Mouse (Mus musculus) neural tube, embryonic 14.5 days (tissue): ENCODE results near the gene Arpc1b. TPM values are rescaled to one million over a fixed set of nuclear protein-coding genes. Genes with fewer than 3 reads are reported as not detected.
"Not testable (repeated sequence)": the region's sequence is repeated elsewhere in the genome, so short reads cannot be mapped to it uniquely, and the experiment has no call there.

Experiments used
- ATAC-seq: fragments of 200-750 bp; cut with Nextera tagmentation; 2 replicates; pipeline ENCODE4 v1.8.0; 2017; ENCODE audit warnings: low read depth, mild to moderate bottlenecking, moderate TSS enrichment, moderate library complexity
- H3K27ac ChIP-seq: fragments of 300-500 bp; sonication (generic); 2 replicates; pipeline ENCODE4 v1.5.1; 2014; ENCODE audit warnings: low read depth, mild to moderate bottlenecking, control low read depth, low read length, moderate library complexity, mixed read lengths
- H3K27me3 ChIP-seq: fragments of 300-500 bp; sonication (generic); 2 replicates; pipeline ENCODE4 v1.6.1; 2014; ENCODE audit warnings: low read length; ENCODE audit not compliant: control insufficient read depth, insufficient read depth
- H3K36me3 ChIP-seq: fragments of 300-500 bp; sonication (generic); 2 replicates; pipeline ENCODE4 v1.6.1; 2014; ENCODE audit warnings: low read length, mixed read lengths; ENCODE audit not compliant: control insufficient read depth, insufficient read depth
- H3K4me1 ChIP-seq: fragments of 300-500 bp; sonication (generic); 2 replicates; pipeline ENCODE4 v1.6.1; 2014; ENCODE audit warnings: low read length; ENCODE audit not compliant: control insufficient read depth, insufficient read depth
- H3K4me2 ChIP-seq: fragments of 300-500 bp; sonication (generic); 2 replicates; pipeline ENCODE4 v1.6.1; 2014; ENCODE audit warnings: mild to moderate bottlenecking, low read depth, low read length, control low read depth
- H3K4me3 ChIP-seq: fragments of 300-500 bp; sonication (generic); 2 replicates; pipeline ENCODE4 v1.5.1; 2014; ENCODE audit warnings: low read depth, low read length, control low read depth, mixed read lengths
- H3K9ac ChIP-seq: fragments of 300-500 bp; sonication (generic); replicated peaks from 2 replicates; pipeline ENCODE4 v1.6.1; 2014; ENCODE audit warnings: low read depth, mild to moderate bottlenecking, control low read depth, low read length, mixed read lengths
- H3K9me3 ChIP-seq: fragments of 300-500 bp; sonication (generic); 2 replicates; pipeline ENCODE4 v1.6.1; 2016; ENCODE audit warnings: low read length; ENCODE audit not compliant: control insufficient read depth
- WGBS: fragments of 180-500 bp; shearing (Covaris S2); extraction: QIAGEN DNeasy Blood & Tissue Kit; methylation state at CpG from one replicate; pipeline ENCODE4 v1.1.7; 2014; 5-methylcytosine and 5-hydroxymethylcytosine counted together
- polyA plus RNA-seq: library from polyadenylated mRNA; unstranded; fragments of >200 nt; fragmentation: Nextera tagmentation; extraction: Ambion mirVana; gene quantifications from 2 replicates; pipeline ENCODE4 v1.2.1, GENCODE M21; 2014

The Arpc1b gene
- polyA plus RNA-seq, 1 experiment from 2014 or later = 14.1 TPM

DNA sequence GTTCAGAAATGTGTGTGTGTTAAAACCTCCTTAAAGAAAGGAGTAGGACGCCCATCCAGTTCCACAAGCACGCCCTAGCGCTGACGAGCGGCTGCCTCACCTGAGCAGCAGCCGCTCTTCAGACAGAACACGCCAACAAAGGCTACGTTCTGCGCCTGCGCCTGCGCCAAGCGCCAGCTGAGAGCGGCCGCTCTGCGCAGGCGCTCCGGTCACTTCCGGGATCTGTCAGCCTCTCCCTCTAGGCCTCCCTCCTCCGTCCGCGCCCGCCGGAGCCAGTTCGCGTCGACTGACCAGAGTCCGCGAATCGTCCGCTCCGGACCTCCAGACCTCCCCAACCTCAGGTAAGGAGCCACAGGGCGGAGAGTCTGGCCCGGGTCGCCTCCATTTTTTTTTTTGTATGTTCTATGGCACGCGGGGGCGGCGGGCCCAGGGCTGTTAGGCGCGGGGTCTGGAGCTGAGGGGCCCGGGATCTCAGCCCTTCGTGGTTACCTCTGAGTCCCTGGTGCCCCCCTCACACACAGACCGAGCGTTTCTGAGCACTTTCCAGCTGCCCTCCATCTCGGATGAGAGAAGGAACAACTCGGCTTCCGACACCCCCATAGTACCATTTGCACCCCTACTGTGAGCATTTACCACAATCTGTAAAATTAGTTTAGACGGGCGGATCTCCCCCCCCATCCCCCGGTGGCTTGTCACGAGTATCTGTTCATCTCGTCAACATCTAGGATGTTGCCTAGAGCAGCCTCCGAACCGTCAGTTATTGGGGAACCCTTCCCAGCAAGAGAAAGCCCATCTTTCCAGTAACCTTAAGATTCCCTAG is 30.2 kb upstream of the Arpc1b start, which contains the start of the genes Arpc1a and Kpna7:
TSS of gene Arpc1a (plus strand) at position 199 of the 820 bp plus-strand sequence.
TSS of gene Kpna7 (minus strand) at position 399 of the 820 bp plus-strand sequence.
- Histone ChIP-seq H3K27me3 (no peaks in the 10 kb centered on the region), H3K36me3 (no peaks in the 10 kb centered on the region), H3K9ac (peak within 1 kb of the TSS; percentile 92), H3K9me3 (no peaks in the 10 kb centered on the region), H3K4me2 (peak within 1 kb of the TSS; percentile 87), H3K4me1 (peaks cover 9% of the 10 kb centered on the region), H3K4me3 (peak within 1 kb of the TSS; percentile 85), H3K27ac (peak within 1 kb of the TSS; percentile 84)
- WGBS = under 1% methylated on average over 54 of the region's 54 CpGs
- peak; percentile 98 for ATAC-seq

GRCm38 (mm10) chr5:145084822-145085221 is 29.2 kb upstream of the Arpc1b start:
- 67% methylated on average over 2 of the region's 2 CpGs for WGBS
- peaks cover 9% of the 10 kb centered on the region for H3K4me1 ChIP-seq
- ATAC-seq = no peak

DNA sequence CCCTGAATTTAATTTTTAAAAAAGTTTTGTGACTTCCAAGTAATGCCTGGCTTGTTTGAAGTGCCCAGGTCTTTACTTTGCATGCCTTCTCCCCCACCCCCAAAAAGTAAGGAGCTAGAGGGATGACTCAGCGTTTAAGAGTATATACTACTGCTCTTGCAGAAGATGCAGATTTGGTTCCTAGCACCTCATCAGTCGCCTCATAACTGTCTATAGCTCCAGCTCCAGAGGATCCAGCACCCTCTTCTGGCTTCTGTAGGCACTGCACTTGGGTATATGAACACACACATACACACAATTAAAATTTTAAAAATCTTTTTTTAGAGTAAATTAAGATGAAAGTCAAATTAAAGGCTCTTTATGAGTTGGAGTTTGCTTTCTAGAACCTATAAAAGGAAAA is 25.8 kb upstream of the Arpc1b start:
- Histone ChIP-seq H3K36me3 (peaks cover 14% of the 10 kb centered on the region), H3K4me3 (no peak overlapping the region)
- 95% methylated on average over 2 of the region's 2 CpGs for WGBS

More at GRCm38 (mm10) chr5:145084822-145085221, 29.2 kb upstream of the Arpc1b start:
- no peaks in the 10 kb centered on the region for H3K27me3 ChIP-seq
- no peak overlapping the region for H3K27ac ChIP-seq
- H3K9ac ChIP-seq = no peak overlapping the region
- no peaks in the 10 kb centered on the region for H3K9me3 ChIP-seq
- H3K4me2 ChIP-seq = peak overlapping the region; percentile 87
- H3K36me3 ChIP-seq = no peaks in the 10 kb centered on the region
- peak overlapping the region; percentile 85 for H3K4me3 ChIP-seq

GRCm38 (mm10) chr5:145089878-145090277 is 24.1 kb upstream of the Arpc1b start:
- H3K27ac ChIP-seq = no peak overlapping the region
- H3K36me3 ChIP-seq = peaks cover 24% of the 10 kb centered on the region
- peaks cover 2% of the 10 kb centered on the region for H3K4me1 ChIP-seq
- H3K4me2 ChIP-seq = no peak overlapping the region
- no peak overlapping the region for H3K4me3 ChIP-seq
- H3K9ac ChIP-seq = no peak overlapping the region
- H3K9me3 ChIP-seq = no peaks in the 10 kb centered on the region
- no peaks in the 10 kb centered on the region for H3K27me3 ChIP-seq
- ATAC-seq = no peak
- 96% methylated on average over 3 of the region's 3 CpGs for WGBS

More for the DNA sequence above, 25.8 kb upstream of the Arpc1b start:
- Histone ChIP-seq H3K4me2 (no peak overlapping the region), H3K9me3 (no peaks in the 10 kb centered on the region), H3K27ac (no peak overlapping the region), H3K27me3 (no peaks in the 10 kb centered on the region), H3K9ac (no peak overlapping the region), H3K4me1 (peaks cover 9% of the 10 kb centered on the region)
- ATAC-seq = no peak

DNA sequence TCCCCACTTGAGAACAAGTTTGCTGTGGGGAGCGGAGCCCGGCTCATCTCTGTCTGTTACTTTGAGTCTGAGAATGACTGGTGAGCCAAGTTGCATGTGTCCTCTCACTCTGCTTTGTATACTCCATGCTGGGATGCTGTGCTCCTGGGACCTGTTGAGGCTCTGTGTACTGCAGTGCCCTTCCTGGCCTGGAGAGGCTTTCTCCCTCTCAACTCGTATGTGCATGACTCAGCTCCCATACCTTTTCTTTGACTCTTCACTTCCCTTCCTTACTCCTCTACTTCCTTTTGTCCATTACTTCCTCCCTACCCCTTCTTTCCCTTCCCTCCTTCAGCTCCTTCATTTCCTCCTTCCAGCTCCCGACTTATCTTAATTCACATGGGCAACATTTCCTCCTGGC is 17.8 kb upstream of the Arpc1b start:
- WGBS = 90% methylated on average over 4 of the region's 4 CpGs
- H3K27ac ChIP-seq = no peak overlapping the region

DNA sequence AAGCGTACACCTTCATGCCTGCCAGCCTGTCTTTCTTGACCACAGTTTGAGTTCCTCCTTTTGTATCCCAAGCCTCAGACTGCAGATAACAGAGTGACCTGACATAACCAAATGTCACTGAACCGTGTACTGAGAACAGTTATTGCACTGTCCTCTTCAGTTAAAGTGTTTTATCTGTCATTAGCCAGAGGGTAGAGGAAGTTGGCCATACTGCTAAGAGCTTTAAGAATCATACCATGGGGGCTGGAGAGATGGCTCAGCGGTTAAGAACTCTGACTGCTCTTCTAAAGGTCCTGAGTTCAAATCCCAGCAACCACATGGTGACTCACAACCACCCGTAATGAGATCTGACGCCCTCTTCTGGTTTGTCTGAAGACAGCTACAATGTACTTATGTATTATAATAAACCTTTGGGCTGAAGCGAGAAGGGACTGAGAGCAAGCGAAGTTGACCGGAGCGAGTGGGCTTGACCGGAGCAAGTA is 15.6 kb upstream of the Arpc1b start:
- peaks cover 70% of the 10 kb centered on the region for H3K36me3 ChIP-seq
- no peaks in the 10 kb centered on the region for H3K4me1 ChIP-seq
- no peaks in the 10 kb centered on the region for H3K9me3 ChIP-seq
- 96% methylated on average over 10 of the region's 10 CpGs for WGBS
- no peak overlapping the region for H3K9ac ChIP-seq
- H3K4me3 ChIP-seq = no peak overlapping the region
- H3K4me2 ChIP-seq = no peak overlapping the region
- no peaks in the 10 kb centered on the region for H3K27me3 ChIP-seq
- ATAC-seq = no peak
- no peak overlapping the region for H3K27ac ChIP-seq

More for the DNA sequence above, 17.8 kb upstream of the Arpc1b start:
- H3K4me3 ChIP-seq = no peak overlapping the region
- H3K36me3 ChIP-seq = peaks cover 76% of the 10 kb centered on the region
- H3K4me2 ChIP-seq = no peak overlapping the region
- no peak for ATAC-seq
- no peaks in the 10 kb centered on the region for H3K4me1 ChIP-seq
- no peak overlapping the region for H3K9ac ChIP-seq
- H3K9me3 ChIP-seq = no peaks in the 10 kb centered on the region
- H3K27me3 ChIP-seq = no peaks in the 10 kb centered on the region

DNA sequence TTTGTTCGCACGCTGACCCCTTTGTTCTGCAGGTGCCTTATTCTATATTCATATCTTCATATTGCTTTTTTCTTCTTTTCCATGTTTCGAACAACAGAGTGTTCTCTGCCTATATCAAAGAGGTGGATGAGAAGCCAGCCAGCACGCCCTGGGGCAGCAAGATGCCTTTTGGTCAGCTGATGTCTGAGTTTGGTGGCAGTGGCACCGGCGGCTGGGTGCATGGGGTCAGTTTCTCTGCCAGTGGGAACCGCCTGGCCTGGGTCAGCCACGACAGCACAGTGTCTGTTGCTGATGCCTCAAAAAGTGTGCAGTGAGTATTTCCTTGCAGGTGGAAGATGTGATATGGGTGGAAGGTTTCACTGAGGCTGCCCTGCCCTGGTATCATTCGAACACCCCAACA is 13.1 kb upstream of the Arpc1b start:
- Histone ChIP-seq H3K9me3 (no peaks in the 10 kb centered on the region), H3K4me1 (no peaks in the 10 kb centered on the region), H3K36me3 (peaks cover 77% of the 10 kb centered on the region), H3K4me2 (no peak overlapping the region), H3K27ac (no peak overlapping the region), H3K4me3 (no peak overlapping the region), H3K9ac (no peak overlapping the region), H3K27me3 (no peaks in the 10 kb centered on the region)
- ATAC-seq = no peak
- 96% methylated on average over 9 of the region's 9 CpGs for WGBS

- H3K27ac ChIP-seq, H3K4me3 ChIP-seq, H3K4me2 ChIP-seq, ATAC-seq, H3K27me3 ChIP-seq, H3K4me1 ChIP-seq, H3K9me3 ChIP-seq, H3K9ac ChIP-seq: not testable (repeated sequence)
- peaks cover 77% of the 10 kb centered on the region for H3K36me3 ChIP-seq
- WGBS = 96% methylated on average over 11 of the region's 11 CpGs
Observed at GRCm38 (mm10) chr5:145101451-145101850, 12.6 kb upstream of the Arpc1b start.

DNA sequence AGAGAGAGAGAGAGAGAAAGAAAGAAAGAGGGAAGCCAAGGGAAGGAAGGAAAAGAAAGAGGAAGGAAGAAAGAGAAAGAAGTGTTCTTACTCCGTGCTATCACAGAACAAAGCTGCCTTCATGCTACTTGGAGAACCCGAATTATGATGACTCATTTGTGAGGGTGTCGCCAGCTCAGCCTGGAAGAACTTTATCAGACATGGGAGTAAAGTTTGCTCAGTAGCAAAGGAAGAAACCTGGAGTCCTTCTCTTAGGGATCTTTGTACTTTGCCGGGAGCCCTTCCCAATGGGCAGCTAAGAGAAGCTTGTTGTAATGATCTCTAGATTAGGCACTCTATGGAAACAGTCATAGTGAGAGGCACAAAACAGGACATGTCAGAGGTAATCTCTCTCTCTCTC is 11.3 kb upstream of the Arpc1b start:
- no peak for ATAC-seq
- H3K4me1 ChIP-seq = no peaks in the 10 kb centered on the region
- WGBS = 95% methylated on average over 4 of the region's 4 CpGs
- H3K4me3 ChIP-seq = no peak overlapping the region
- H3K9me3 ChIP-seq = no peaks in the 10 kb centered on the region
- H3K27ac ChIP-seq = no peak overlapping the region
- H3K9ac ChIP-seq = no peak overlapping the region
- no peaks in the 10 kb centered on the region for H3K27me3 ChIP-seq
- H3K36me3 ChIP-seq = peaks cover 73% of the 10 kb centered on the region
- no peak overlapping the region for H3K4me2 ChIP-seq
